Mouse (Mus musculus): ENCODE results near the gene Sugp1.

GRCm38 (mm10) chr8:70001176-70001891 is 41.3 kb upstream of the Sugp1 start:
- TF ChIP-seq POLR2A (IDR thresholded peaks at IDR 0.05; ENCODE audit: control insufficient read depth, low read depth, low read length), result no peak; the same call in 1 of the 2 replicates
- TF ChIP-seq CTCF (IDR thresholded peaks at IDR 0.05; ENCODE audit: control insufficient read depth, insufficient read depth, insufficient replicate concordance, low read depth, low read length), result peak; percentile 32; the same call in 1 of the 2 replicates
